Mouse (Mus musculus) left cerebral cortex, postnatal 36 days (tissue): ENCODE measurements around the gene Mrpl41. TPM values are rescaled to one million over a fixed set of nuclear protein-coding genes. Genes with fewer than 3 reads are reported as not detected.
"Not testable (repeated sequence)": the region's sequence is repeated elsewhere in the genome, so short reads cannot be mapped to it uniquely, and the experiment has no call there.

Experiments used
- DNase-seq, 2 experiments: peaks; one replicate each; pipeline ENCODE4 v3.0.0; 2021 to 2022; ENCODE audit warnings: low spot score in 2 of 2, mixed read lengths in 1 of 2
- intact Hi-C: fragments of 180-260 bp; cut with DNase I; formaldehyde crosslinking; loops from one replicate; pipeline ENCODE4 v1.15.1; 2025
- total RNA-seq, 2 experiments: library from RNA; stranded (reverse); gene quantifications; 2 replicates each; pipeline ENCODE4 v1.2.3; 2021

The Mrpl41 gene
- total RNA-seq = 10 to 100 TPM; 77.5 to 82.1 TPM

DNA sequence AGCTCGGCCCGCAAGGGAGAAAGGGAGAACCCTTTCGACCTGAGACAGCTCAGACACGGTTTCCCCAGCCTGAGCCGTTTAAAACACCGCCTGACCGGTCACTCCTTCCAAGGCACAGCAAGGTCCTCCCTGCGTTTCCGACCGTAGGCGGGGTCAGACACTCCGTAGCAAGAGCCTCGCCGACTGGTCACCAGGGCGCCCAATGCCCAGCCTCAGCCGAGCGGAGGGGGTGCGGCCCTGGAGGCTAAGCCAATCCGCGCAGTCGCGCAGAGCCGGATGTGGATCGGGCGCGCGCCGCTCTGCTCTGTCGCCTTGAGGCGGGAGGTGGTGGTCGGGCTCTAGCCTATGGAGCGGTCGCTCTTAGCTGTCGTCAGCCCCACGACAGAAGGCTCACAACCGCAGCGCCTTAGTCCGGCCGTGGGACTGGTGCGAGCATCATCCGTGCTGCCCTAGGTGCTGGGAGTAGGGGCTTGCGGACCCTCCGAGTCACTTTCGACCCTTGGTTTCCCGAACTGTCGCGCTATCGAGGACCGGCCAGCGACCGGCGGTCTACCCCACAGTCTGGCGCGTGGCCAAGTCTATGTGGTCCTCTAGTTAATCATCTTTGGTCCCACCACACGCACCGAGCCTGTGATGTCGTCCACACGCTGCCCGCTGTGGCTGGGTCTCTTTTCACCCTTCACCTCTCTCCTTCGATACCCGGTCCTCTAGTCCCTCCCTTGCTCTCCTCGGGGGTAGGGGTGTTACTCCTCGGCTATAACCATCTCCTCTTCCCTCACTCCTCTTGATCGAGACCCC is at the start of gene Mrpl41:
Gene Mrpl41, minus strand, starts transcription at position 193 of the 798 bp plus-strand sequence.
- intact Hi-C loops = loop anchor here (5.0 kb wide), 1 partner anchor 77 kb away; the partner anchor contains the start of gene Nsmf
- DNase-seq = peak; percentile 96 to 97

GRCm38 (mm10) chr2:25022678-25023077 is 47.8 kb upstream of the Mrpl41 start:
- intact Hi-C loops = no loop called here
- no peak for DNase-seq

GRCm38 (mm10) chr2:25008250-25008649 is 33.4 kb upstream of the Mrpl41 start:
- intact Hi-C loops = no loop called here
- no peak for DNase-seq

DNA sequence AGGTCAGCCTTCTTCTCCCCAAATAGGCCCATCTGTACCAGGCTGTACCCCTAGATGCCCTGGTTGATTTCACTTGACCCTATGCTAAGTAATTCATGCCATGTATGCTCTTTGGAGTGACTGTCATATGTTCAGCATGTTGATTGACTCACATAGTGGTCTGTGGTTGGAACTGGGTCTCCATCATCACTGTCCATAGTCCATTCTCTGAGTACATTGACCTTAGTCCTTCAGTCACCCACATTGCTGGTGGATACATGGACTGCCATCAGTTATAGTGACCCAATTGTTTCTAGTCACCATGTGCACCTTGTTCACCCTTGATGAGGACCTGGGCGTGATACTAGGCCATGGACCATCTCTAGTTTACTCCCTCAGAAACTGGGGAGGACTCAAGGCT is 31.9 kb upstream of the Mrpl41 start:
- DNase-seq = no peak
- intact Hi-C loops = no loop called here

GRCm38 (mm10) chr2:25003946-25004786 is 29.3 kb upstream of the Mrpl41 start:
- no peak for DNase-seq
- intact Hi-C loops = no loop called here

GRCm38 (mm10) chr2:25000544-25001235 is 25.8 kb upstream of the Mrpl41 start:
- DNase-seq = no peak
- intact Hi-C loops = no loop called here

DNA sequence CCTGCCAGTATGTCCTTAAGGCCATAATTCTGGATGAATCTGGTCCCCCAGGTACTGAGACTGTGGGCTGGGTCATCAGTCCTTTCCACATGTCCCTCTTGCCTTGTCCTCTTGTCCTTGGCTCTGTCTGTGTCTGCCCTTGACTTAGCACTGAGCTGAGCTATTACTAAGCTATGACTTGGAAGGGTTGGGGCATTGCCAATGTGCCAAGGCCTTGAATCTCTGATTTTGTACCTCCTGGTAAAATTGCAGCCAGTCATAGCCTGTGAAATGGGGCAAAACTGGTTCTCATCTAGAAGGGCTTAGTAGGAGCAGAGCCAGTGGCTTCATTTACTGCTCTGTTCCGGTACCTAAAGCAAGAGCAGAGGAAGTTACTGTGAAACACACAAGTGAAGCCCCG is 21.6 kb upstream of the Mrpl41 start:
- DNase-seq = no peak
- intact Hi-C loops = no loop called here

GRCm38 (mm10) chr2:24995332-24995731 is 20.4 kb upstream of the Mrpl41 start:
- intact Hi-C loops = no loop called here
- peak; percentile 25 to 32 for DNase-seq

- intact Hi-C loops = no loop called here
- no peak for DNase-seq
Observed at GRCm38 (mm10) chr2:24987762-24988161, 12.9 kb upstream of the Mrpl41 start.

- intact Hi-C loops = loop anchor here (5.0 kb wide), 1 partner anchor 75 kb away; the partner anchor contains the start of gene Nsmf
Observed at GRCm38 (mm10) chr2:24976960-24977359, 2.1 kb upstream of the Mrpl41 start.

DNA sequence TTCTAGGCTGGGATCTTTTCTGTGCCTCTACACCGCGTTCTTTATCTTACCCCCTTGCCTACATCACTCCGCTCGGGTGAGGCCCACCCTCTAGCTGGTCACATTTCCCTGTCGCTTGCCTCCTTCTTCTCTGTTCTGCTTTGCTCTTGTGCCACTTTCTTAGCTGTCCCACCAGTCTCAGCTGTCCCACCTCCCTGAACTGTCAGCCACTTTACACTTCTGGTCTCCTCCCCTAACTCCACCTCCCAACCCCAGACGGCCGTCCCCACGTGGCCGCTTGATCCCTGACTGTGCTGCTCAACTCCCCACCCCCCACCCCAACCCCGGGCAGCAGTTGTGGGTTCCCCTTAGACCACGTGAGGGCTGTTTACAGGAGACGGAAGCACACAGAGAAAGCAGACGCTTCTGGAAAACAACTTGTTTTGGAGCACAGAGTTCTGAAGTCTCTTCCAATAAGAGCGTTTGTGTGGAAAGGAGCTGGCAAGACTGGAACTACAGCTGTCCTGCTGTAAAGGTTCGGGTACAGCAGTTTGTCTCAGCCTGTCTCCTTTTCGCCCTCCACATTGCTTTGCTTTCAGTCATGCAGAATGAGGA is 903 bp upstream of the Mrpl41 start, which contains the start of gene Pnpla7:
Gene Pnpla7, plus strand, starts transcription at position 330 of the 594 bp plus-strand sequence.
- intact Hi-C loops = loop anchor here (5.0 kb wide), 1 partner anchor 76 kb away; the partner anchor contains the start of gene Nsmf
- DNase-seq = peak; percentile 59 to 61

More at GRCm38 (mm10) chr2:24976960-24977359, 2.1 kb upstream of the Mrpl41 start:
- no peak for DNase-seq

GRCm38 (mm10) chr2:24974452-24974851 is 446 bp downstream of the Mrpl41 start:
- DNase-seq, intact Hi-C loops: not testable (repeated sequence)

DNA sequence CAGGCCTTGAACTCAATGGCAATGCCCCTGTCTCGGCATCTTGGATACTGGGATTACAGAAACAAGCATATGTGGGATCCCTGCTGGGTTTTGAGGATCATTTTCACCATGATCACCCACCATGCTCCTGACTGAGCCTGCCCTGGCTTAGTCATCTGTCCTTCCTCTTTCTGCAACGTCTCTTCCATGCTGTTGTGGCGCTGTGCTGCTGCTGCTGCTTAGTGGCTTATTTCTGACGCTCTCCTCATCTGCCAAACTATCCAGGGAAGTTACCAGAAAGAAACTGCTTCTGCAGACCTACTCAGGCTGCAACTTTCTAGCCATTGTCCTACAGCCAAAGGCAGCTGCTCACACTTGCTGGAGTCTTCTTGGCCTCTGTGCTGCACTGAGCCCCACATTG is 4.5 kb downstream of the Mrpl41 start:
- no peak for DNase-seq
- intact Hi-C loops = no loop called here

DNA sequence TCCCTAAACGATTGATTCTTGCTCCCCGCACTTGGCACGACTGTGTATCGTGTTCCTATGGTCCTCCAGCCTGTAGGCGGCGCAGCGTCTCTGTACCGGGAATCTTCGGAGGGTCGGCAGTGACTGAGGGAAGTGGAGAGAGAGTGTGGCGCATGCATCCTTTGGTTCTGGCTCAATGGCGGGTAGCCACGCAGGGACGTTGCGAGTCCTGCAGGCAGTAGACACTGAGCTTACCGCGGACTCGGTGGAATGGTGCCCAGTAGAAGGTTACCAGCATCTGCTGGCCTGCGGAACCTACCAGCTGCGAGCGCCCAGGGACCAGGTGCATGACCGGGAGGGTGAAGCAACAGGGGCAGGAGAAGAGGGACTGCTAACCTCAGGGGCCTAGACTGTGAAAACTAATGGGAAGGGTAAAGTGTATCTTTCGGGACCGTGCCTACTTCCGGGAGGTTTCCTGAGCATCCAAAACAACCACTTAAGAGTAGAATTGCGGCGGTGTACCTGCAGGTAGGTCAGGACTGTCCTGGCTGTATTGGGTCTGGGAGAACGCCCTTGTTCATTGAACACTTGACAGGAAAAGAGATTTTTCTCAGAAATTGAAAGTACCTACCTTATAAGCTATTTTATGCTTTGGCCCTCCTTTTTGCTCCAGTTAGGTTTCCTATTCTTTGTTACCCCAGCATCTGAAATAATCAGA is 12.4 kb downstream of the Mrpl41 start, which contains the start of gene Dph7:
Gene Dph7, plus strand, starts transcription at position 97 of the 697 bp plus-strand sequence.
- intact Hi-C loops = no loop called here
- peak; percentile 87 to 88 for DNase-seq

- intact Hi-C loops = no loop called here
- DNase-seq = no peak
Observed at GRCm38 (mm10) chr2:24960910-24961309, 14.0 kb downstream of the Mrpl41 start.

DNA sequence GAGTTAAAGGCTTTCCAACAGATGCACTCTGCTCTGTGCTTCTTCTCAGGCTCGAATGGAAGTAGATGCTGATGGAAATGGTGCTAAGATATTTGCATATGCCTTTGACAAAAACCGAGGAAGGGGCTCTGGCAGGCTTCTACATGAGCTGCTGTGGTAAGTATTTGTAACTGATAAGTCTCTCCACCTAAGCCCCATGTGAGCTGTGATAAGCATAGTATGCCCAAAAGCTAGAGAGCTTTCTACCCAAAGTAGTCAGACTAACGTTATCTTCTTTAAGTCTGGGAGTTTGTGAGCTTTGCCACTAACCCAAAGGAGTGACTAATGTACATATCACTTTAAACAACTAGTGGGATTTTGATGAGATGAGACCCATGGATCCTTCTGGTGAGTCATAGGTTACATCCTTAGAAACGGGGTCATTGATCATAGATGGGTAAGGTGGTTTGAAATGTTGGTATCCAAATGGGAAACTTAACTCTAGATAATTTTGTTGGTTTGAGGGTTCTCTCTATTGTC is 22.3 kb downstream of the Mrpl41 start:
- no peak for DNase-seq
- intact Hi-C loops = no loop called here

DNA sequence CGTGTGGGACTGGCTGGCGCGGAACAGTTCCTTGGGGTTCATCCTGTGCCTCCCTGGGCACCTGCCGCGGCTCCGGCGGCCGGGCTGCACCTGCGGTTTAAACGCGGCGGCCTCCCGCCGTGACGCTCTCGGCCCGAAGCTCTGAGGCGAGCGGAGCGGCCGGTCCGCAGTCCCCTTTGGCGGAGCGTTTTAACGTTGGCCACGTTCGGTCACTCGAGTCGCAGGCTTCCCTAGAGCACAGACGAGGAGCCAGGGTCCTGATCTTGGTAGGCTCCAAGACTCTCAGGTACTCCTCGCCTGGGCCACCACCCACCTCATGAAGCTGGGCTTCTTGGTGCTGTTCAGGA is 24.7 kb downstream of the Mrpl41 start:
- DNase-seq = no peak
- intact Hi-C loops = no loop called here

- DNase-seq = peak; percentile 97 to 98
- intact Hi-C loops = no loop called here
Observed at GRCm38 (mm10) chr2:24949421-24950188, 25.3 kb downstream of the Mrpl41 start, which contains the start of gene Zmynd19. Zmynd19 (plus strand) TSS chr2:24949792.
